19 mouse cellular contexts compared by ENCODE assay signal in the genomic region with DNA sequence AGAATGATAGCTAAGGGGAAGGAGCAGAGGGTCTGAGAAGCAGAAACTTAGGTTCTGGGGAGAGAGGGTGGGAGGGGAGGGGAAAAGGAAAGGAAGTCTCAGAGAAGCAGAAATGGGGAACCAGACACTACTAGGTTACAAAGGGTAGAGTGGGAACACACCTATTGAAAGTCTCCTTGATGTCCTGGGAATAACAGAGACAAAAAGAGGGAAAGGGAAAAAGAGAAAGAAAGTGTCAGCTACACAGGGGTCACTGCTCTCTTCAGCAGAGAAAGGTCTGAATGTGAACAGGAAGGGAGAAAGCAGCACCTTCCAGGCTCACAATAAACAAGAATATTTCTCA.
"Had no signal": no experiment of that assay in that cellular context is flagged by ENCODE, and none has a peak within 500 bp of the region (broad histone marks: within the 10 kb centered on the region; RNA-seq: fewer than 3 reads in every experiment).

No protein-coding gene starts in this region.

- H3K9ac ChIP-seq: limb, embryonic 15.5 days; liver, embryonic 14.5 days; lung, embryonic 15.5 days; midbrain, embryonic 13.5 days; neural tube, embryonic 13.5 days; stomach, embryonic 15.5 days had no signal

- H3K4me2 ChIP-seq: limb, embryonic 15.5 days; lung, embryonic 15.5 days; midbrain, embryonic 13.5 days; neural tube, embryonic 13.5 days; stomach, embryonic 15.5 days had no signal

- ATAC-seq: inflammation-experienced regulatory T-cells, adult 6 months had no signal

- H3K4me3 ChIP-seq: limb, embryonic 15.5 days; lung, embryonic 15.5 days; megakaryocyte, embryonic 14.5 days; midbrain, embryonic 13.5 days; myocyte; neural tube, embryonic 13.5 days; stomach, embryonic 15.5 days had no signal

- H3K9me3 ChIP-seq: limb, embryonic 15.5 days; lung, embryonic 15.5 days; megakaryocyte, embryonic 14.5 days; midbrain, embryonic 10.5 days; midbrain, embryonic 13.5 days; neural tube, embryonic 13.5 days; stomach, embryonic 15.5 days had no signal

- H3K27me3 ChIP-seq: limb, embryonic 15.5 days; lung, embryonic 15.5 days; megakaryocyte, embryonic 14.5 days; midbrain, embryonic 13.5 days; neural tube, embryonic 13.5 days; stomach, embryonic 15.5 days had no signal

- H3K27ac ChIP-seq: liver, embryonic 14.5 days; lung, embryonic 15.5 days; midbrain, embryonic 10.5 days; neural tube, embryonic 13.5 days had no signal

- DNase-seq: kidney, adult 18-20 months; kidney, adult 9 months; kidney, postnatal 25 days; lung, adult 18-20 months; lung, postnatal 36 days; retina, postnatal 1 day; right cerebral cortex, postnatal 25 days; spleen, adult 18-20 months; thymus, adult 18-20 months had no signal

- H3K4me1 ChIP-seq: midbrain, embryonic 10.5 days had no signal
